Mouse (Mus musculus): Measurements from ENCODE around the gene Rbp2.

DNA sequence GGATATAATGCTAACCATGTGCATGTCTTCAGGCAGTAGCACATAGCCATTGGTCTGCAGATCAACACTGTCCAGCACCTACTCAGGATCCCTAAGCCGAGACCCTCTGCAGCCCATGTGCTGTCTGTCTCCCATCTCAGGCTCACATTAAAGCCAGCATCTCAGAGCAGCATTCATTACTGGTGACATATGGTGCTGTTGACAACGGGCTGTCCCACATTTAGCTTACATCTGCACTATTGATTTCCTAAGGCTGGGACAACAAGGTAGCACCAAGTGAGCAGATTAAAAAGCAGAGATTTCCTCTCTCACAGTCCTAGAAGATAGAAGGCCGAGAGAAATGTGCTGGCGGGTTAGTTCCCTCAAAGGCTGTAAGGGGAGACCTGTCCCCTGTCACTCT lies 43.9 kb downstream of the Rbp2 start:
- TF ChIP-seq POLR2A (IDR thresholded peaks at IDR 0.05; ENCODE audit: borderline replicate concordance, extremely low read depth, insufficient read depth, insufficient read length, poor library complexity, severe bottlenecking) (no peak), CTCF (IDR thresholded peaks at IDR 0.05; ENCODE audit: borderline replicate concordance, extremely low read depth, insufficient read depth, insufficient read length) (no peak)
